Mouse (Mus musculus): ENCODE measurements at regions not wholly inside any gene's neighbourhood (a gene's known extent, or its start where the extent isn't known, plus 50 kb on each side); places are given as distances from the start of the nearest gene placed in this dataset.

DNA sequence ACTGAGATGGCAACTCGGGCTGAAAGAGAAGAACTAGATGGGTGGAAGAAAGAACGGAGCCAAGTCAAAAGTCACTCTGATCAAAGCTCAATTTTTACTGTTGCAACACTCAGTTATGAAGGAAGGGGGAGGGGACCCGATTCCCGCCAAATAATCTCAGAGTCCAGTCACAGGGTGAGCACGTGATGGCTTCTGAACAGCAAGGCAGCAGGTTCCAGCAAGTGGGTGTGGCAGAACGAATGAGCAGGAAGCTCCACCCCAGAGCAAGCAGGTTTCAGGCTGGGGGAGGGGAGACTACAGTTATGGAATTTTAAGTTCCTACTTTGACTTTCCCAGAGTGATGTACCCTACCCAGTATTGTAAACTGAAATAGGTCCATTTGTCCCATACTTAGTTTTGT lies 2207.0 kb upstream of the Cdh20 start:
- peak; percentile 31 for DNase-seq (ENCODE audit: low read depth, low spot score)

All from R1 (cell line).